Mouse (Mus musculus): ENCODE measurements at regions not wholly inside any gene's neighbourhood (a gene's known extent, or its start where the extent isn't known, plus 50 kb on each side); places are given as distances from the start of the nearest gene placed in this dataset.
A peak's percentile ranks its signal among the peaks of the same experiment; 100 is the strongest.
"Not testable (repeated sequence)": the region's sequence is repeated elsewhere in the genome, so short reads cannot be mapped to it uniquely, and the experiment has no call there.

- H3K27me3 ChIP-seq (ENCODE audit: insufficient read depth, low read length): no peaks in the 10 kb centered on the region
- no peaks in the 10 kb centered on the region for H3K36me3 ChIP-seq (ENCODE audit: insufficient read depth)
- H3K4me3 ChIP-seq (ENCODE audit: low read depth, low read length): no peak overlapping the region
- ATAC-seq (ENCODE audit: insufficient read depth) (no peak), DNase-seq (peak; percentile 37)
- no peak for TF ChIP-seq CTCF (IDR thresholded peaks at IDR 0.05; ENCODE audit: low read depth)
- 0 out of 2 replicates have a peak, but pooled peaks cover 9% of the 10 kb centered on the region for H3K4me1 ChIP-seq (ENCODE audit: insufficient read depth)
- no peak overlapping the region for H3K9ac ChIP-seq
- H3K27ac ChIP-seq (ENCODE audit: low read depth): 0 out of 2 replicates have a peak overlapping the region, but pooled peaks have one; percentile 4
- no peaks in the 10 kb centered on the region for H3K9me3 ChIP-seq (ENCODE audit: low read depth, low read length)
- WGBS: 7% methylated on average over 5 of the region's 5 CpGs
- H3K4me2 ChIP-seq: peak overlapping the region; percentile 43
These were observed 249.2 kb upstream of the Tmpo start for GRCm38 (mm10) chr10:91430281-91430680.

DNA sequence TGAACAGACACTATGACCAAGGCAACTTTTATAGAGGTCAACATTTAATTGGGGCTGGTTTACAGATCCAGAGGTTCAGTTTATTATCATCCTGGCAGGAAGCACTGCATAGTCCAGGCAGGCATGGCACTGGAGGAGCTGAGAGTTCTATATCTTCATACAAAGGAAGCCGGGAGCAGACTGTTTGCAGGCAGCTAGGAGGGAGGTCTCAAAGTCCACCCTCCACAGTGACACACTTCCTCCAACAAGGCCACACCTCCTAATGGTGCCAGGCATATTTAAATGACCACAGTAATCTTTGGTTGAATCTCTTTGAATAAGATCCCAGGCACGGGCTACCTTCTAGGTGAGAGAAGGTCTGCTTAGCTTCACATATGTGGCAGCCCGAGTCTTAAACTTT lies 245.5 kb upstream of the Tmpo start:
- ATAC-seq (ENCODE audit: insufficient read depth): no peak

DNA sequence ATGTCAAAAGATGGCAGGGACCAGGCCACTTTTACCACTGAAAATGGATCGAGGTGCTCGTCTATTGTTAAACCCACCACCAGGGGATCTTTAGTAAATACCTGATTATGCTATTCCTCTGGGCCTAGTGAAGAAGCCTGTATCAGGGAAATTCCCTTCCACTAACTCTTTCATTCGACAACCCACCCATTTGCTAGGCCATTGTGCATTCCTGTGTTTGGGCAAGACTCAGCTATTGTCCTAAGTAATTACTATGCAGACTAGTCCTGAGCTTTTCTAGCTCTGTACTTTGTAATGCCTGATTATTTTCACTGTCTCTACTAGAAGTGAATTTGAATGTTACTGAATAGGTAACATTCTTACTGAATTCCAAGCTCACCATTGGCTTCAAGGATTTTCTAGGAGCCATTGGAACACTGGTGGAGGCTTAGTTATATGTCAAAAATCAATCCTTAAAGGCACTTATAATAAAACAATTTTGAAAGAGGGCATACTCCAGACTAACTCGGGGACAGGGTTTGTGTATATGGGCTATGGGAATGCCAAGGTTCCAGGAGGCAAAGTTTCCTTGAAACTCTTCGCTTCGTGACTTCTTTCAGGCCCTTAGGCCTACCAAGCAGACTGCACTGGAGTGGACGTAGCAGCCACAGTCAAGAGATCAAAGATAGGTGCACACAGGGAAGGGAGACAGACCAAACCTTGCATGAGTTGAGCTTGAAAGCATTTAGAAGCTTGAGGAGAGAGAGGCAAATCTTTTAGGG lies 244.7 kb upstream of the Tmpo start:
- not testable (repeated sequence) for H3K36me3 ChIP-seq (ENCODE audit: insufficient read depth); H3K4me3 ChIP-seq (ENCODE audit: low read depth, low read length); H3K27ac ChIP-seq (ENCODE audit: low read depth); ATAC-seq (ENCODE audit: insufficient read depth); H3K9ac ChIP-seq; H3K9me3 ChIP-seq (ENCODE audit: low read depth, low read length); H3K4me2 ChIP-seq; DNase-seq; H3K4me1 ChIP-seq (ENCODE audit: insufficient read depth); H3K27me3 ChIP-seq (ENCODE audit: insufficient read depth, low read length)
- whole genome bisulfite sequencing: 76% methylated on average over 7 of the region's 7 CpGs

More for the DNA sequence above, 245.5 kb upstream of the Tmpo start:
- Histone ChIP-seq H3K4me3 (ENCODE audit: low read depth, low read length) (no peak overlapping the region), H3K9me3 (ENCODE audit: low read depth, low read length) (no peaks in the 10 kb centered on the region), H3K9ac (no peak overlapping the region), H3K27me3 (ENCODE audit: insufficient read depth, low read length) (no peaks in the 10 kb centered on the region), H3K4me1 (ENCODE audit: insufficient read depth) (0 out of 2 replicates have a peak, but pooled peaks cover 9% of the 10 kb centered on the region), H3K36me3 (ENCODE audit: insufficient read depth) (no peaks in the 10 kb centered on the region), H3K4me2 (no peak overlapping the region), H3K27ac (ENCODE audit: low read depth) (no peak overlapping the region)
- WGBS: 72% methylated on average over 3 of the region's 3 CpGs
- no peak for DNase-seq
- no peak for TF ChIP-seq CTCF (IDR thresholded peaks at IDR 0.05; ENCODE audit: low read depth)

GRCm38 (mm10) chr10:91424786-91425185 lies 243.7 kb upstream of the Tmpo start:
- Histone ChIP-seq H3K9ac (no peak overlapping the region), H3K36me3 (ENCODE audit: insufficient read depth) (no peaks in the 10 kb centered on the region), H3K4me2 (no peak overlapping the region), H3K27me3 (ENCODE audit: insufficient read depth, low read length) (no peaks in the 10 kb centered on the region), H3K27ac (ENCODE audit: low read depth) (no peak overlapping the region), H3K4me3 (ENCODE audit: low read depth, low read length) (no peak overlapping the region), H3K9me3 (ENCODE audit: low read depth, low read length) (no peaks in the 10 kb centered on the region), H3K4me1 (ENCODE audit: insufficient read depth) (0 out of 2 replicates have a peak, but pooled peaks cover 2% of the 10 kb centered on the region)
- no peak for TF ChIP-seq CTCF (IDR thresholded peaks at IDR 0.05; ENCODE audit: low read depth)
- WGBS: 53% methylated on average over 5 of the region's 5 CpGs
- no peak for DNase-seq
- no peak for ATAC-seq (ENCODE audit: insufficient read depth)

DNA sequence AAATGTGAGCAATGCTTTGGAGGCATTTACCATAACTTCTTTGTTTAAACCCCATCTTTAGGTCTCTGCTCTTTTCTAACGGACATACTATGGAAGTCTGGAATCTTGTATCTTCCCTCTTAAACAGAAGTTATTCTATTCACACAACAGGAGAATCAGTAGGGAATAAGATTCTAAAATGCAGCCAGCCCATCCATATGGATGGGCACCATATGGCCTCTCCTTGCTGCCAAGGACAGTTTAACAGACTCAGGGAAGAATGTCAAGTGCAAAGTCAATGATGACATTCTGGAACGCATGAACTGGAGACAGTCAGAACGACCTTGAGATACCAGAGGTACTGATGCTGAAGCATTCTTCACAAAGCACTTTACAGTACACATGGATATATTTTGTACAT lies 206.1 kb upstream of the Tmpo start:
- H3K36me3 ChIP-seq (ENCODE audit: insufficient read depth): no peaks in the 10 kb centered on the region
- 56% methylated on average over 3 of the region's 3 CpGs for WGBS
- no peaks in the 10 kb centered on the region for H3K27me3 ChIP-seq (ENCODE audit: insufficient read depth, low read length)
- no peak overlapping the region for H3K27ac ChIP-seq (ENCODE audit: low read depth)
- H3K9ac ChIP-seq: no peak overlapping the region
- H3K9me3 ChIP-seq (ENCODE audit: low read depth, low read length): no peaks in the 10 kb centered on the region
- no peak overlapping the region for H3K4me2 ChIP-seq
- no peaks in the 10 kb centered on the region for H3K4me1 ChIP-seq (ENCODE audit: insufficient read depth)
- no peak for ATAC-seq (ENCODE audit: insufficient read depth)
- no peak overlapping the region for H3K4me3 ChIP-seq (ENCODE audit: low read depth, low read length)
- DNase-seq: no peak
- TF ChIP-seq CTCF (IDR thresholded peaks at IDR 0.05; ENCODE audit: low read depth): no peak

DNA sequence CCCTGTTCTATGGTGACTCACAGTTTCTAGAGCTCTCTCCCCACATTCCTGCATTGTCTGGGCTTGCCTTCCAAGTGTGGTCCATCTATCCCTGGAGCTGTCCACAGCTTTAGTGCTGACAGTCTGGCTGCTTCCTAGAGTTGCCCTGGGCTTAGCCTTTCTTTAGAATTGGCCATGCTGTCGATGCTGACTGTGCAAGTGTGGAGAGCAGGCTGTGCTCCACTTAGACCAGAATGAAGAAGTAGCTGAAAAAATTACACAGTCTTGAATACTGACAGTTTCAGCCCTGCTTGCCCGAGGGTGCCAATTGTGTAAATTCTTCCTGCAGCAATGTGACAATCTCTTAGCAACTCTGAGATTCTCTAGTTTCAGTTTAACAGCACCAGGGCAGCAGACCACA lies 203.3 kb upstream of the Tmpo start:
- Histone ChIP-seq H3K27me3 (ENCODE audit: insufficient read depth, low read length) (no peaks in the 10 kb centered on the region), H3K27ac (ENCODE audit: low read depth) (no peak overlapping the region), H3K9me3 (ENCODE audit: low read depth, low read length) (no peaks in the 10 kb centered on the region), H3K36me3 (ENCODE audit: insufficient read depth) (no peaks in the 10 kb centered on the region), H3K4me3 (ENCODE audit: low read depth, low read length) (no peak overlapping the region), H3K4me1 (ENCODE audit: insufficient read depth) (no peaks in the 10 kb centered on the region), H3K9ac (no peak overlapping the region), H3K4me2 (no peak overlapping the region)
- 58% methylated on average over 2 of the region's 2 CpGs for WGBS
- no peak for TF ChIP-seq CTCF (IDR thresholded peaks at IDR 0.05; ENCODE audit: low read depth)
- peak; percentile 63; the same call in 1 of the 2 replicates for ATAC-seq (ENCODE audit: insufficient read depth)
- DNase-seq: peak; percentile 83

- TF ChIP-seq CTCF (IDR thresholded peaks at IDR 0.05; ENCODE audit: low read depth): no peak
These were observed 195.6 kb upstream of the Tmpo start for GRCm38 (mm10) chr10:91376683-91377082.

More at GRCm38 (mm10) chr10:91376683-91377082, 195.6 kb upstream of the Tmpo start:
- Histone ChIP-seq H3K4me1 (ENCODE audit: insufficient read depth) (no peaks in the 10 kb centered on the region), H3K27ac (ENCODE audit: low read depth) (no peak overlapping the region), H3K27me3 (ENCODE audit: insufficient read depth, low read length) (no peaks in the 10 kb centered on the region), H3K9ac (no peak overlapping the region), H3K4me3 (ENCODE audit: low read depth, low read length) (no peak overlapping the region), H3K36me3 (ENCODE audit: insufficient read depth) (no peaks in the 10 kb centered on the region), H3K9me3 (ENCODE audit: low read depth, low read length) (no peaks in the 10 kb centered on the region), H3K4me2 (no peak overlapping the region)
- DNase-seq: no peak
- 81% methylated on average over 3 of the region's 3 CpGs for WGBS
- no peak for ATAC-seq (ENCODE audit: insufficient read depth)

All from lung, embryonic 14.5 days (tissue).